Mouse (Mus musculus): Measurements from ENCODE around the gene Gm49396.

Gm49396 gene

GRCm38 (mm10) chr7:30563117-30563905, at the start of gene Gm49396, which contains the start of the genes U2af1l4 and Psenen:
Gm49396 (plus strand) TSS chr7:30563344.
U2af1l4 (plus strand) TSS chr7:30563301.
Psenen (minus strand) TSS chr7:30563627.
- peak; percentile 87 to 96 for DNase-seq (ENCODE audit: low spot score in 2 of 2)

DNA sequence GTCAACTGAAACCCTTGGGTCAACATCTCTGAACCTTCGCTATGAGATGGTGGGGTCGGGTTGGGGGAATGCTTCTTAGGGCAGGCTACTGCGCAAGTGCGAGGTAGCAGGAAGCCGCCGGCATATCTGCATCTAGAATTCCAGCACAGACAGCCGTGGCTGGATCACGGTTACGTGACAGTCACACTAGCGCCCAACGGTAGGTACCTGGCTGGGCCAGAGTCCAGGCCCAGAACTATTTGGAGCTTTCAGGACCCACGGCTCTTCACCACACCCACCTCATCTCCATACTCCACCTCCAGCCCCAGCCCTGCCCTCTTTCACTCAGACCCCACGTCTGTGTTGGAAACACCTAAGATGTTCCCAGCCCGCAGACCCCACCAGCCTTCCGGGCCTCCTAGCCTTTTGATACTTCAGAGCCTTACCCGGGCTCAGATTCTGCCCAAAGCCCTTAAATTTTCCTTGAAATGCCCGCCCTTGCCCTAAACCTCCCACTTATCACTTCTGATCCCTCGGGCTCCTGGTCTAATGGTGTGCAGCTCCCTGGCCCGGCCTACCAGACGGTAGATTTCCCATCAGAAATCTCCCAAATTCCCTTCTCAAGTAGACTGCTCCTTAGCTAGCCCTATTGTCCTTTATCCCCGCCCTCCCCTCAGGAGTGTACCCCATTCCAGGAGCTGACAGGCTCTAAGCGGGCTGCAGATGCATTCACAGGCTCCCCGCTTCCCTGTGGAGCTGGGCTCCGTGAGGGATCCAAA, 48.0 kb upstream of the Gm49396 start:
- DNase-seq (ENCODE audit: low spot score in 2 of 2): no peak

- DNase-seq (ENCODE audit: low spot score in 2 of 2): no peak
Observed at GRCm38 (mm10) chr7:30518325-30518724, 44.8 kb upstream of the Gm49396 start.

- no peak for DNase-seq (ENCODE audit: low spot score in 2 of 2)
Observed at GRCm38 (mm10) chr7:30520396-30520795, 42.7 kb upstream of the Gm49396 start.

DNA sequence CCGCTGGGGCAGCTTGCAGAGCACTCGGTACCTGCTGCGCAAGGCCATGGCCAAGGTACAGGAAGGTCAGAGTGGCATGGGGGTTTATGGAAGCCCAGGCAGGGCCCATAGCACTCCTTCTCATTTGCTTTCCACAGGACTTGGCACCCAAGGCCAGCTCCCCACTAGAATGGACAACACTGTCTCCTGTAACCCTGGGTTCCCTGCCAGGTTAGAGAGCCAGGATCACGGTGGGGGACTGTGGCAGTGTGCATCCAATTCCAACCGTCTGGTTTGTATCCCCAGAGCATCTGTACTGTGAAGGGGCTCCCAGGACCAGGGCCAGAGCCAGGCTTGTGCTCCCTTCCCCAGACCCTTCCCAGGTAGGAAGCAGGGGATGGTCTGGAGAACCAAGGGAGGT, 42.3 kb upstream of the Gm49396 start:
- no peak for DNase-seq (ENCODE audit: low spot score in 2 of 2)

GRCm38 (mm10) chr7:30522871-30523270, 40.3 kb upstream of the Gm49396 start:
- no peak for DNase-seq (ENCODE audit: low spot score in 2 of 2)

DNA sequence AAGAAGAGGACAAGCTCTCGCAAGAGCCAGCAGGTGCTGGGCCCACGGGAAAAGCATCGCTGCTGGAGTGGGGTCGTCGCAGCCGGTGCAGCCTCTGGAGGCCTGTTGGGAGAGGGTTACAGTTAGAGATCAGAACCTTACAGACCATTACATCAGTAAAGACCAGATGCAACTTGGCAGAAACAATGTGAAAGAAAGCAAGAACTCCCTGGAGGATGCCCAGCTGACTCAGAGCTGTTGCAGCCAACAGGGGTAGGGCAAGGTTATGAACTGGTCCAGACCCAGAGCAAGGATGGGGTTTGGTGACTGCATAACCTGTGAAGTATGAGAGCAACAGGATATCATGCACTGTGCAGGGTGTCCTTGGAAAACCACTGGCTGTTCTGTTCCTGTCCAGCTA, 38.7 kb upstream of the Gm49396 start:
- no peak for DNase-seq (ENCODE audit: low spot score in 2 of 2)

DNA sequence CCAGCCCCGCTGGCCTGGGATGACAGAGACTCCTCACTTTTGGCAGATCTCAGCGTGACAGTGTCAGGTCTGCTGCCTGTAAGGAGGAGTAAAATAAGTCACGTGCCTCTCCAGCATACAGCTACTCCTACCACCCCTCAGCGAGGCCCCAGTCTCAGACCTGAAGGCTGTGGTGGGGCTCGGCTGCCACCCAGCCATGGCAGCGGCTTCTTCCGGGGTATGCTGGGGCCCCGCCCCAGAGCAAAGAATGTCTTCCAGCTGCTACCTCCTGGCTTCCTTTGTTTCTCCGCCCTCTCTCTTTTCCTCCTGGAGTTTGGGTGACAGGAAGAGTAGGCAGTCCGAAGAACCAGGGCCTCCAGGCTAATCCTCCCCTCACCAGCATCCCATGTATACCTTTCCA, 37.2 kb upstream of the Gm49396 start:
- DNase-seq (ENCODE audit: low spot score in 2 of 2): peak in 1 of 2 experiments; percentile 23

DNA sequence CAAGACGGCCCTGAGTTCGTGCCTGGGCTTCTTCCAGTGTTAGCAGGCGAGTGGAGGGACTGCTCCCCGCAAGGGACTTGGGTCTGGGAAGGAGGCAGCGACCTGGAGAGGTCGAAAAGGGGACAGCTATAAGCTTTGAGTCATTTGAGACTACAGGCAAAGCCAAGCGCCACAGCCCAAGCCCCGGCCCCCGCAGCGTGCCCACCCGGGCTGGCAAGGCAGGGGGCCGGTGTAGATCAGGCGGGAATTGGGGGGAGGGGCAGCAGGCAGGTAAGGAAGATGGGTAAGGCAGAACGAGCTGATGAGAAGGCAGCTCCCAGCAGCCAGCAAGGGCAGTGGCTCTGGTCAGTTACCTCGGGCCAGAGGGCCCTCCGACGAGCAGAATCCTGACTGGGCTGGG, 36.7 kb upstream of the Gm49396 start:
- DNase-seq (ENCODE audit: low spot score in 2 of 2): no peak

- no peak for DNase-seq (ENCODE audit: low spot score in 2 of 2)
Observed at GRCm38 (mm10) chr7:30526981-30527380, 36.2 kb upstream of the Gm49396 start.

- no peak for DNase-seq (ENCODE audit: low spot score in 2 of 2)
Observed at GRCm38 (mm10) chr7:30531291-30531815, 31.8 kb upstream of the Gm49396 start.

DNA sequence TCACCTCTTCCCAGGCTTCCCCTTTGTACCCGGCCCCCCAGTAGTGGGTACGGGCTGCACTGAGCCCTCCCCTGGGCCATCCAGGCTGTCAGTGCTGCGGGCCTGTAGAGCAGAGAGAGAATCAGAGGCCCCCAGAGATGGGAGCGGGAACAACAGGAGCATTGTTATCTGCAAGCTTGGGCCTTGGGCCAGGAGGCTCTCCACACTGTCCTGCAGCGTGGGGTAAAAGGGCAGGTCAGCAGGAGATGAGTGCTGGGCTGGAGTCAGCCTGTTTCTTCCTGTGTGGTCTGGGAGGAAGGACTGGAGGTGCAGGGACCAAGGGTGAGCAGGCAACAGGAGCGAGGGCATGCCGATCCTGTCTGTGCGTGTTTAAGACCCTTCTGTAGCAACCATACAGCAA, 30.2 kb upstream of the Gm49396 start:
- DNase-seq (ENCODE audit: low spot score in 2 of 2): no peak

DNA sequence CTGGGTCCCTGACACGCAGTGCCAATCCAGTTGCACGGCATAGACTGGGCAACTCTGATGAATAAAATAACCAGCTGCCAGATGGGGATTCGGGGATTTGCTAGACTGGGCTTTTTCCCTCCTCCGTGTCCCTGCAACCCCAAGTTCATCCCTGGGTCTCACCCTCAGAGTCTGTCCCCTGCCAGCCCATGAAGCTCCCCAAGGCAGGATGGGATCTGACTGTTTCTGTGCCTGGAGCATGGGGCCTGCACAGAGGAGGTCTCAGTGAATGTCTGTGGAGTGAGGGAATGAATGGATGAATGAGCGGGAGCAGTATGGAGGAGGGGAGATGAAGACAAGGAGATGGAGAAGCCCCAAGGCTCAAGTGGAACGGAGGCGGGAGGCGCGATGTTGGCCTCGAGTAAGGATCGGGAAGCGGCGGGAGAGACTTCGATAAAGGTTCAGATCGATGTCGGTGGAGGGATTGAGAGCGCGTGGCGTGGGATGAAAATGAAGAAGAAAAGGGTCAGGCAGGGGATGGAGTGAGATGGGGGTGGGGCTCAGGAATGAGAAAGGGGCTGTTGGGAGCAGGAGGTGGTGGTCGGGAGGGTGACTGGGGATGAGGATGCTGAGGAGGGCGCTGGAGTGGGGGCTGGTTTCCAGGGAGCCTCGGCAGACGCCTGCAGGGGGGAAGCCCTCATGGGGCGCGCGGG, 29.1 kb upstream of the Gm49396 start:
- DNase-seq (ENCODE audit: low spot score in 2 of 2): no peak

DNA sequence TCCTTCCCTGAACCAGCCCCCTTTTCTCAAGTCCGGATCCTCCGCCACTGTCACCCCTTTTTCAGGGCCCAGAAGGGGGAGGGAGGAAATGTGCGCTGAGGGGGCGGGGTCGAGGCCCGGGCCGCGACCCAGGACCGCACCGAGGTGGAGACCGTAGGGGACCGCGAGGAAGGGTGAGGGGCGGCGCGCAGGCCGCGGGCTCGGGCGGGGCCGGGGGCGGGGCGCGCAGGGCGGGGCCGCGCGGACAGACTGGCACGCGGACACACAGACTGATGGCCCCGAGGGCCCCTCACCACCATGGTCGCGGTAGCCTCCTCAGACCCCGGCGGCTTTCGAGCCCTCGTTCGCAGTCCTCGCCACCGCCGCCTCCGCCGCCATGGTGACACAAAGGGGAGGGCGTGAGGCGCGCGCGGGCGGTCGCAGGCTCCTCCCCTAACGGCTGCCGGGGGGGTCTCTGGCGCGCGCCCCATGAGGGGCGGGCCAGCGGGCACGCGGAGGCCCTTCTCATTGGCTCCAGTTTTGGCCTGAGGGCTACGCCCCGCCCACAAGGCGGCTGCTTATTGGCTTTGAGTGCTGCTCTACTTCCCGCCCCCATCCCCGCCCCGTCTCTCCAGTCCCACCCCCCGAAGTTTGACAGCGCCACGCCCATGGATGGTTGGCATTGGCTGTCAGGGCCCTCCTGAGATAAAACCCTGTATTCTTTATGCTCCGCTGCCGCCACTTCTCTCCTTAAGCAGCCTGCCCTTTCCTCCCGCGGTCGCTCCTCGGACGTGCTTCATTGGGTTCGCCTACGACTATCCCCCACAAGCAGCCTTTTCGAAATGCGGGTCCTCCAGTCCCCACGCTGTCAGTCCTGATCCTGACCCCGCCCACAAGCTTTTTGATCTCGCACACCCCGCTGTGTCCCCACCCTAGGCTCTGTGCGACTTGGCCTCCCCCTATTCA, 28.2 kb upstream of the Gm49396 start, which contains the start of gene Arhgap33:
Gene Arhgap33, minus strand, starts transcription at position 428 of the 945 bp plus-strand sequence.
- DNase-seq (ENCODE audit: low spot score in 2 of 2): peak; percentile 91 to 93

DNA sequence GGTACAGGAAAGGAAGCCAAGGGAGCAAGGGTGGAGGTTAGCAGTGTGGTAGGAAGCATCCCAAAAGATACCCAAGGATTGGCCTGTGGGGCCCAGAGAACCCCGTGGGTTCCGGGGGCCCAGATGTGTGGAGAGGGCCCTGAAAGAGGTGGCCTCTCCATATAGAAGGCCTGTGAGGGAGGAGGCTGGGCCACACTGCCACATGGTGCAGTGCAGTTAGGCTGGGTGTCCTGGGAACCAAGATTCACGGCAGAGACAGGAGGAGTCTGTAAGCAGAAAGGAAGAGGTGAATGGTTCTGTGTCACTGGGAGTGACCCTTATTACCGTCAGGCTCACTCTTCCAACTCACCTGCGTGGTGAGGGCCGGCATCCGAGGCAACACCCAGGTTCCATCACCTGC, 22.6 kb upstream of the Gm49396 start:
- DNase-seq (ENCODE audit: low spot score in 2 of 2): no peak

- DNase-seq (ENCODE audit: low spot score in 2 of 2): no peak
Observed at GRCm38 (mm10) chr7:30544327-30544726, 18.8 kb upstream of the Gm49396 start.

DNA sequence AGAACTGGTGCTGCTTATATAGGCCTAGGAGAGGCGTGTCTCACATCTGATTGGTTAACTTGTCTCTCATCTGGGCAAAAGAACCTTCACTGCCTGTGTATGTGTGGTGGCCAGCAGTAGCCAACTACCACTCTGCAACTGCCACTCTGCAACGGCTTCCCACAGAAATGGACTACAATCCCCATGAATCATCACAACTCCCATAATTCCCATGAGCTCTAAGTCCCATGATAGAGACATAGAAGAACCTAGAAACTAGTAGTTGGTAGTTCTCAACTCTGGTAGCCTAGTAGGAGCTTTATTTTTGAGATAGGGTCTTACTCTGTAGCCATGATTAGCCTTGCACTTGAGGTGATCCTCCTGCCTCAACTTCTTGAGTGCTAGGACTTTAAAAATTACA, 13.3 kb upstream of the Gm49396 start:
- no peak for DNase-seq (ENCODE audit: low spot score in 2 of 2)

DNA sequence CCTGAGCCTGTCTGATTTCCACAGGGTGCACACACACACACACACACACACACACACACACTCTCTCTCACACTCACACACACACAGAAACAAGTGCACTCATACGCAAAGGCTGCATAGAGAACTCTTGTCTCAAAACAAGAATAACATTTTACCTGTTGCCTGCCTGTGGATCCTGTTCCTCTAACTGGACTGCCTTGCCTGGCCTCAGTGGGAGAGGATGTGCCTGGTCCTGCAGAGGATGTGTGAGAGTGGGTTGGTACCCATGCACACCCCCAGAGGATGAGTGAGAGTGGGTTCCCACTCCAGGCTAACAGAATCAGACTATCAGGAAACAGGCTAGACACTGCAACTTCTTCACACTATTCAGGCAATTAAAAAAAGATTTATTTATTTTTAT, 12.5 kb upstream of the Gm49396 start:
- DNase-seq (ENCODE audit: low spot score in 2 of 2): no peak

DNA sequence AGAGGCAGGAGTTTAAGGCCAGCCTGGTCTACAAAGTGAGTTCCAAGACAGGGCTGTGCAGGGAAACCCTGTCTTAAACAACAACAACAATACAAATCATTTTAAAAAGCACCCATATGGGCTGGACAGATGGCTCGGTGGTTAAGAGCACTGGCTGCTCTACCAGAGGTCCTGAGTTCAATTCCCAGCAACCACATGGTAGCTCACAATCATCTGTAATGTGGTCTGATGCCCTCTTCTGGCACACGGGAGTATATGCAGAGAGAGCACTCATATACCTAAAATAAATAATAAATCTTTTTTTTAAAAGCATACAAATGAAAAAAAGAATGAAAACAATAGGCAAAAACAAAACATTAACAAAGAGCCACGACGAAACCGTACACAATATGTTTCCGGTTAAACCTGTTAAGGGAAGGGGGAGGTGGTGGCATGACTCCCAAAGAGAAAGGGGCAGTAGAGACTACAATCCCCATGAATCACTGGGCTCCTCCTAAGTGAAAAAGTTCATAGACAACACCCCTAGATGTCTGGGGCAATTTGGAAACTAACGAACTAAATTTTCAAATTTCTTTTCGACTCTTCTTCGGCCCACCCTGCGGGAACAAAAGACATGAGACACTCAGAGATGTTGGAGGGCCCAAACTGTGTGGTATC, 11.6 kb upstream of the Gm49396 start:
- no peak for DNase-seq (ENCODE audit: low spot score in 2 of 2)
